Mouse (Mus musculus): ENCODE measurements at regions not wholly inside any gene's neighbourhood (a gene's known extent, or its start where the extent isn't known, plus 50 kb on each side); places are given as distances from the start of the nearest gene placed in this dataset.

DNA sequence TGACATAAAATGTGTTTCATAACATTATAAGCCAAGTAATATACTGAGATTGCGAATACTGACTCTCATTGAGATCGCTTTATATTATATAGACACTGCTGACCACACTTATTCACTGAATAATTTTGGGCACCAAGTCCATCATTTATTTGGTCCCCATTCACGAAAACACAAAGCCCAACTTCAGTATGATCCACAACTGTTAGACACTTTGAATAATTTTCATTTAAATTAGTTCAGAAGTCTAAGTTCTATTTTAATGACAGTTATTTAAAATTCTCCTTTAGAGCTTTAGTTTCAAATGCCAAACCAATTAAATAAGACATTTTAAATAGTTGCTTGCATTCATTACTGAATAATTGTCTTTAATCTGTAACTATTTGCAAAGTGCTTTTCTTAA, 240.2 kb upstream of the Ptprz1 start:
- TF ChIP-seq CTCF (IDR thresholded peaks at IDR 0.05; ENCODE audit: low read depth) (no peak), EP300 (IDR thresholded peaks at IDR 0.05; ENCODE audit: low read depth) (no peak)

All from heart, postnatal 0 days (tissue).